Mouse (Mus musculus) G1E (cell line): ENCODE results near the gene Gm45799. TPM values are rescaled to one million over a fixed set of nuclear protein-coding genes. Genes with fewer than 3 reads are reported as not detected.
A peak's percentile ranks its signal among the peaks of the same experiment; 100 is the strongest.

Experiments
- ATAC-seq: 2 replicates; pipeline ENCODE4 v1.8.0; 2016; ENCODE audit warnings: mild to moderate bottlenecking; ENCODE audit not compliant: insufficient number of reproducible peaks, poor library complexity, low FRiP score, severe bottlenecking; ENCODE audit errors: extremely low read depth
- DNase-seq: peaks from one replicate; pipeline ENCODE4 v3.0.0; 2012; ENCODE audit warnings: low spot score
- H3K27me3 ChIP-seq: 2 replicates; pipeline ENCODE4 v1.6.1; 2012; ENCODE audit warnings: mild to moderate bottlenecking, low read length, inconsistent platforms; ENCODE audit not compliant: insufficient read depth
- H3K36me3 ChIP-seq: replicated peaks from 2 replicates; pipeline ENCODE3; 2012; ENCODE audit warnings: mild to moderate bottlenecking, inconsistent platforms
- H3K4me1 ChIP-seq: 2 replicates; pipeline ENCODE4 v1.6.1; 2012; ENCODE audit warnings: low read depth, low read length, inconsistent platforms, mixed read lengths; ENCODE audit not compliant: insufficient read depth
- H3K4me3 ChIP-seq: 2 replicates; pipeline ENCODE4 v1.5.1; 2012; ENCODE audit warnings: low read depth, mild to moderate bottlenecking, inconsistent platforms, low read length, moderate library complexity, mixed read lengths
- H3K9me3 ChIP-seq: replicated peaks from 2 replicates; pipeline ENCODE4 v1.6.1; 2012; ENCODE audit warnings: inconsistent platforms
- CTCF ChIP-seq: IDR thresholded peaks from 2 replicates; pipeline ENCODE4 v1.5.1; 2012; ENCODE audit warnings: low read depth, low read length, inconsistent platforms, mixed read lengths
- GATA1 ChIP-seq: IDR thresholded peaks from 2 replicates; pipeline ENCODE4 v1.6.1; 2012; ENCODE audit warnings: borderline replicate concordance, low read length, inconsistent platforms, mixed read lengths
- GATA2 ChIP-seq: IDR thresholded peaks from 2 replicates; pipeline ENCODE4 v1.6.1; 2012; ENCODE audit warnings: low read depth, low read length, inconsistent platforms, borderline replicate concordance
- POLR2AphosphoS5 ChIP-seq: IDR thresholded peaks from 2 replicates; pipeline ENCODE4 v1.6.1; 2012; ENCODE audit warnings: low read depth, low read length, inconsistent platforms; ENCODE audit not compliant: insufficient replicate concordance
- TAL1 ChIP-seq: conservative IDR thresholded peaks from 2 replicates; pipeline ENCODE4 v1.6.1; 2012; ENCODE audit warnings: low read depth, low read length, inconsistent platforms, mixed read lengths
- polyA plus RNA-seq: library from polyadenylated mRNA; stranded (reverse); fragments of >175 nt; gene quantifications from 2 replicates; pipeline ENCODE4 v1.2.3, GENCODE M21; 2012
- total RNA-seq, 2 experiments: library from RNA; stranded (forward) in 1 of 2; stranded (reverse) in 1 of 2; fragments of 200-1000 nt in 1 of 2; fragments of >200 nt in 1 of 2; fragmentation: Nextera tagmentation in 1 of 2; gene quantifications; 2 replicates each; pipeline ENCODE4 v1.2.3; 2014 to 2017

Gm45799 gene
- total and polyA plus RNA-seq, 3 experiments = 3.2 to 137 (median 17.0) TPM

DNA sequence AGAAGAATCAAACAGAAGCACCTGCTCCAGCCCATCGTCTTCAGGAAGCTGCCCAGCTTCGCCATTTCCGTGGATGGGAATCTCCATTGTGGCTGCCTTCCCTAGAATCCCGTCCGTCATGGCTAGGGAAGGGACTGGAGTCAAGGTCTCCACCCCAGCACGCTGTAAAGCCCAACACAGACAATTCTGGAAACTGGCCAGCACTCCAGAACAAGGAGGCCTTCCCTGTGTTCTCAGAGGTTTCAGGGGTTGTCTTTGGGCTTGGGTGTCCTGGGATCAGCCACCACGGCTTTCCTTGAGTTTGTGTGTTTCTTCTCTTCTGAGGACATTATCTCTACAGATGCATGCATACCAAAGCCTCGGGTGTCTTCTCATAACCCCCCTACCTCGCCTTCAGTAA, 1.0 kb upstream of the Gm45799 start:
- TF ChIP-seq POLR2AphosphoS5 (no peak), CTCF (no peak), TAL1 (no peak), GATA1 (no peak), GATA2 (no peak)
- DNase-seq = no peak
- Histone ChIP-seq H3K9me3 (no peaks in the 10 kb centered on the region), H3K27me3 (no peaks in the 10 kb centered on the region), H3K4me3 (peak overlapping the region; percentile 91), H3K4me1 (peaks cover 35% of the 10 kb centered on the region), H3K36me3 (peaks cover 71% of the 10 kb centered on the region)
- ATAC-seq = no peak

DNA sequence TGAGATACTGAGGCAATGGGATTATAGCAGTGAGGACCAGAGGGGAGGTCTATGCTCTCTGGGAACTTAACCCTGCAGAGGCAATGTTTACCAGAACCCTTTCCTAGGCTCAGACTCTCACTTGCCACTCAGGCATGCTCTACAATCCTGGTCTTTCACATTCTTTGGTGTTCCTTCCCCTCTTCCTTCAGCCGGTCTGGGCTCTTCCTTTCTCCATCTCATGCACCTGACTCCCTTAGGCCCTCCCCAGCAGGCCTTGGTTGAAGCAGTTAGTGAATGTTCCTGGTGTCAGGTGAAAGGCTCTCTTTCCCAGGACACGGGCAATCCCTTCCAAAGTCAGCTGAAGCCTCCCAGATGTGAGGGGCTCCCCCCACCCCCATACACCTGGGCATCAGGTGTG, 596 bp upstream of the Gm45799 start, which contains the start of gene Timm10b:
Gene Timm10b, plus strand, starts transcription at position 301 of the 400 bp plus-strand sequence.
- no peak for TF ChIP-seq GATA1
- no peak for TF ChIP-seq CTCF
- TF ChIP-seq POLR2AphosphoS5 = no peak
- no peak for TF ChIP-seq TAL1
- Histone ChIP-seq H3K4me1 (peaks cover 35% of the 10 kb centered on the region), H3K4me3 (peak within 1 kb of the TSS; percentile 91), H3K9me3 (no peaks in the 10 kb centered on the region), H3K36me3 (peaks cover 72% of the 10 kb centered on the region), H3K27me3 (no peaks in the 10 kb centered on the region)
- DNase-seq (no peak), ATAC-seq (no peak)

DNA sequence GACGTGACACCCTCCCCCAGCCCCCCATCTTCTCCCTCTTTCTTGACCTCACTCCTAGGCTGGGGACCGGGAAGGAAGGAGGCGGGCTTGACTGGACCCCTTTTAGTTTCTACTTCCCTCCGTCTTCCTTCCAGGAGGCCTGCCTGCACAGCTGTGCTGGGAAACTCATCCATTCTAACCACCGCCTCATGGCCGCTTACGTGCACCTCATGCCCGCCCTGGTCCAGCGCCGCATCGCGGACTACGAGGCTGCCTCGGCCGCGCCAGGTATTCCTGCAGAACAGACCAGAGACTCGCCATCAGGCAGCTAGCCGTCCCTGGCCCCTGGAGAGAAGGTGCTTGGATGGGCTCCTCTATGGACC, 523 bp downstream of the Gm45799 start:
- Histone ChIP-seq H3K4me1 (peaks cover 35% of the 10 kb centered on the region), H3K9me3 (no peaks in the 10 kb centered on the region)
- DNase-seq = no peak

DNA sequence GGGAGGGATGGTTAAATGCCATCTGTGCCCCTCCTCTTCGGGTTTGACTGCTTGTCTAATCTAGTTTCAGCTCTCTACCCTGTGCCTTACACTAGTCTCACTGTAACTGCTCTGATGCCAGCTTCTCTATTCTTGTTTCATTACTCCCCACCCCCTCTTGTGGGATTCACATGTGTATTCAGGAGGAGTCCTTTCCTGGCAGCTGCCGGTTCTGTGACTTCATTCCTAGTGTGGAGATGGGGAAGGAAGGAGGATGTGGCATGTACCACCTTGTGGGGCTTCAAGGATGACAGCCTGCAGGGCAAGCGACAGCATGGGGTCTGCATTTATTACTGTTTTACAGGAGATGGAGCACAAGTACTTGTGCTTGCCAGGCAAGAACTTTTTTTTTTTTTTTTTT, 1.6 kb downstream of the Gm45799 start:
- TF ChIP-seq POLR2AphosphoS5 = no peak
- TF ChIP-seq TAL1 = no peak
- no peak for TF ChIP-seq CTCF
- no peak for TF ChIP-seq GATA2
- no peak for TF ChIP-seq GATA1
- Histone ChIP-seq H3K36me3 (peaks cover 67% of the 10 kb centered on the region), H3K4me1 (peaks cover 35% of the 10 kb centered on the region), H3K27me3 (no peaks in the 10 kb centered on the region), H3K9me3 (no peaks in the 10 kb centered on the region), H3K4me3 (peak overlapping the region; percentile 31; the same call in 1 of the 2 replicates)
- DNase-seq = no peak
- ATAC-seq = no peak

More for the DNA sequence above, 523 bp downstream of the Gm45799 start:
- peak overlapping the region; percentile 91 for H3K4me3 ChIP-seq
- TF ChIP-seq TAL1 (no peak), POLR2AphosphoS5 (no peak), GATA1 (no peak), GATA2 (no peak), CTCF (no peak)
- peak; percentile 0; the same call in 1 of the 2 replicates for ATAC-seq
- no peaks in the 10 kb centered on the region for H3K27me3 ChIP-seq
- H3K36me3 ChIP-seq = peaks cover 71% of the 10 kb centered on the region

GRCm38 (mm10) chr7:105650639-105651435, 10.5 kb downstream of the Gm45799 start, which contains the start of gene Dnhd1:
Dnhd1 (plus strand) TSS chr7:105650827.
- H3K4me1 ChIP-seq = peaks cover 12% of the 10 kb centered on the region
- H3K27me3 ChIP-seq = no peaks in the 10 kb centered on the region
- H3K9me3 ChIP-seq = no peaks in the 10 kb centered on the region
- ATAC-seq (peak; percentile 89), DNase-seq (peak; percentile 60)
- peak within 1 kb of the TSS; percentile 65 for H3K4me3 ChIP-seq
- peaks cover 18% of the 10 kb centered on the region for H3K36me3 ChIP-seq
- TF ChIP-seq GATA1 = no peak
- peak; percentile 5; the same call in 1 of the 2 replicates for TF ChIP-seq CTCF

DNA sequence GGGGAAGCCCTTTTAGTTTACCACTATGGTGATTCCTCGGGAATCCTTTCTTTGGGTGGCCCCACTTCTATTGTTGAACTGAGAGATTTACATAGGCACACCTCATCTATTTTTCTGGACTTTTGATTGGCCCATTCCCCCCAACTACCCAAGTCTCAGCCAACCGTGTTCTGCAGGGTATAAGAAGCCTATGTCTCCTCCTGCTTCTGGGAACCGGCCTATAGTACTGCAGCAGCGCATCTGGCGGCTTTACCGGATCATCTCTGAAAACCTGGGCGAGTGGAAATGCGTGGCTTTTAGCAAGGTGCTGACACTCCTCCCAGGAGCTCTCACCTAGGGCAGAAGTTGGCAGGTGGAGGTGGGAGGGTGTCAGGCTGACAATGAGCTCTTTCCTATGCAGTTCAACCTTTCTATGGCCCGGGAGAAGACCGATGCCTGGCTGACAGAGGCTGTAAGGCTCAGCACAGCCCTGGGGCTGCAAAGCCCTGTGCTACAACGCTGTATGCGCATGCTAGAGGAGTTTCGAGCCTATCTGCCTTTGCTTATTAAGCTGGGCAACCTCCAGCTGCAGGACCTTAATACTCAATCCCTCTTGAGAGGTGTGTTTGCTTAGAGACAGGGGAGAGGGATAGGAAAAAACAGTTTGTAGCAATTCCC, 45.3 kb downstream of the Gm45799 start:
- ATAC-seq (no peak), DNase-seq (no peak)
- no peaks in the 10 kb centered on the region for H3K36me3 ChIP-seq
- H3K4me3 ChIP-seq = no peak overlapping the region
- no peak for TF ChIP-seq GATA2
- TF ChIP-seq GATA1 = no peak
- no peak for TF ChIP-seq POLR2AphosphoS5
- H3K4me1 ChIP-seq = no peaks in the 10 kb centered on the region
- H3K27me3 ChIP-seq = peaks cover 5% of the 10 kb centered on the region; the same call in 1 of the 2 replicates
- H3K9me3 ChIP-seq = no peaks in the 10 kb centered on the region
